Mouse (Mus musculus) heart, adult 2 months (tissue): ENCODE results near the gene Heatr9. TPM values are rescaled to one million over a fixed set of nuclear protein-coding genes. Genes with fewer than 3 reads are reported as not detected.

Experiments used
- DNase-seq, 2 experiments: peaks; one replicate each; pipeline ENCODE4 v3.0.0; 2021
- H3K27ac ChIP-seq: fragments of 200-600 bp; 2 replicates; pipeline ENCODE4 v1.8.1; 2022
- H3K27me3 ChIP-seq: fragments of 200-500 bp; 2 replicates; pipeline ENCODE4 v1.6.1; 2012; ENCODE audit warnings: mild to moderate bottlenecking, low read length, inconsistent platforms, mixed read lengths; ENCODE audit not compliant: control insufficient read depth, insufficient read depth
- H3K36me3 ChIP-seq: fragments of 200-500 bp; 2 replicates; pipeline ENCODE4 v1.6.1; 2012; ENCODE audit warnings: low read length, inconsistent platforms; ENCODE audit not compliant: control insufficient read depth, insufficient read depth
- H3K4me1 ChIP-seq: fragments of 200-500 bp; 2 replicates; pipeline ENCODE4 v1.6.1; 2011; ENCODE audit warnings: low read length; ENCODE audit not compliant: control insufficient read depth, insufficient read depth
- H3K4me3 ChIP-seq: fragments of 200-600 bp; 2 replicates; pipeline ENCODE4 v1.8.1; 2022
- H3K79me2 ChIP-seq: fragments of 200-500 bp; replicated peaks from 2 replicates; pipeline ENCODE4 v1.6.1; 2012; ENCODE audit warnings: mild to moderate bottlenecking, inconsistent platforms, low read length, moderate library complexity, mixed read lengths; ENCODE audit not compliant: control insufficient read depth, insufficient read depth
- H3K9ac ChIP-seq: fragments of 200-500 bp; 2 replicates; pipeline ENCODE4 v1.6.1; 2012; ENCODE audit warnings: low read depth, mild to moderate bottlenecking, control low read depth, inconsistent platforms, low read length, mixed read lengths
- CTCF ChIP-seq: fragments of 200-600 bp; IDR thresholded peaks from 2 replicates; pipeline ENCODE4 v1.8.1; 2022; ENCODE audit warnings: antibody characterized with exemption, mild to moderate bottlenecking, moderate library complexity
- EP300 ChIP-seq: fragments of 200-500 bp; IDR thresholded peaks from 2 replicates; pipeline ENCODE4 v1.6.1; 2011; ENCODE audit warnings: low read depth, low read length, control low read depth; ENCODE audit not compliant: insufficient read depth
- POLR2A ChIP-seq: fragments of 200-500 bp; IDR thresholded peaks from 2 replicates; pipeline ENCODE4 v1.6.1; 2011; ENCODE audit warnings: mild to moderate bottlenecking, low read depth, low read length, control low read depth; ENCODE audit not compliant: insufficient read depth
- WGBS: fragments of 180-500 bp; shearing (Covaris S2); methylation state at CpG from one replicate; pipeline ENCODE4 v1.1.7; 2018; 5-methylcytosine and 5-hydroxymethylcytosine counted together
- intact Hi-C: fragments of 180-260 bp; cut with DNase I; formaldehyde crosslinking; loops from one replicate; pipeline ENCODE4 v1.15.1; 2025
- polyA plus RNA-seq: library from polyadenylated mRNA; depleted of rRNA; stranded (reverse); fragments of >200 nt; gene quantifications from 2 replicates; pipeline ENCODE4 v1.2.3, GENCODE M21; 2012
- total RNA-seq, 2 experiments: library from RNA; stranded (reverse); gene quantifications; 2 replicates each; pipeline ENCODE4 v1.2.3; 2021

Heatr9 gene
- total and polyA plus RNA-seq, 3 experiments: not detected

- no peak for TF ChIP-seq POLR2A
- TF ChIP-seq CTCF: no peak
- TF ChIP-seq EP300: no peak
- Histone ChIP-seq H3K27ac (no peak overlapping the region), H3K36me3 (no peaks in the 10 kb centered on the region), H3K79me2 (no peaks in the 10 kb centered on the region), H3K4me1 (peaks cover 1% of the 10 kb centered on the region), H3K4me3 (no peak overlapping the region), H3K27me3 (no peaks in the 10 kb centered on the region), H3K9ac (no peak overlapping the region)
- no peak for DNase-seq
- intact Hi-C loops: no loop called here
Observed at GRCm38 (mm10) chr11:83566617-83567016, 44.6 kb upstream of the Heatr9 start.

GRCm38 (mm10) chr11:83563754-83564153 is 41.8 kb upstream of the Heatr9 start:
- Histone ChIP-seq H3K27me3 (no peaks in the 10 kb centered on the region), H3K4me3 (no peak overlapping the region), H3K9ac (no peak overlapping the region), H3K4me1 (no peaks in the 10 kb centered on the region; the same call in 1 of the 2 replicates), H3K79me2 (no peaks in the 10 kb centered on the region), H3K27ac (no peak overlapping the region), H3K36me3 (no peaks in the 10 kb centered on the region)
- no peak for TF ChIP-seq POLR2A
- TF ChIP-seq CTCF: no peak
- no peak for TF ChIP-seq EP300
- intact Hi-C loops: no loop called here
- WGBS: 42% methylated on average over 2 of the region's 2 CpGs
- peak in 1 of 2 experiments; percentile 49 for DNase-seq

GRCm38 (mm10) chr11:83562311-83562887 is 40.4 kb upstream of the Heatr9 start:
- H3K79me2 ChIP-seq: no peaks in the 10 kb centered on the region
- no peaks in the 10 kb centered on the region for H3K36me3 ChIP-seq
- intact Hi-C loops: no loop called here
- no peaks in the 10 kb centered on the region for H3K27me3 ChIP-seq
- DNase-seq: no peak
- 59% methylated on average over 6 of the region's 6 CpGs for WGBS
- no peak overlapping the region for H3K27ac ChIP-seq
- no peak overlapping the region for H3K4me3 ChIP-seq
- H3K9ac ChIP-seq: no peak overlapping the region
- TF ChIP-seq CTCF (no peak), EP300 (no peak), POLR2A (no peak)
- no peaks in the 10 kb centered on the region; the same call in 1 of the 2 replicates for H3K4me1 ChIP-seq

- H3K4me1 ChIP-seq: no peaks in the 10 kb centered on the region; the same call in 1 of the 2 replicates
- no peak for DNase-seq
- no peak overlapping the region for H3K27ac ChIP-seq
- TF ChIP-seq EP300 (no peak), CTCF (no peak), POLR2A (no peak)
- H3K9ac ChIP-seq: no peak overlapping the region
- H3K36me3 ChIP-seq: no peaks in the 10 kb centered on the region
- H3K79me2 ChIP-seq: no peaks in the 10 kb centered on the region
- H3K27me3 ChIP-seq: no peaks in the 10 kb centered on the region
- WGBS: 73% methylated on average over 6 of the region's 6 CpGs
- H3K4me3 ChIP-seq: no peak overlapping the region
- intact Hi-C loops: no loop called here
Observed at GRCm38 (mm10) chr11:83560405-83560804, 38.4 kb upstream of the Heatr9 start.

- no peak overlapping the region for H3K4me3 ChIP-seq
- WGBS: 82% methylated on average over 10 of the region's 10 CpGs
- H3K27me3 ChIP-seq: no peaks in the 10 kb centered on the region
- H3K9ac ChIP-seq: no peak overlapping the region
- TF ChIP-seq EP300: no peak
- no peak for TF ChIP-seq CTCF
- no peak for TF ChIP-seq POLR2A
- H3K79me2 ChIP-seq: no peaks in the 10 kb centered on the region
- H3K36me3 ChIP-seq: no peaks in the 10 kb centered on the region
- H3K27ac ChIP-seq: no peak overlapping the region
- no peak for DNase-seq
- intact Hi-C loops: loop anchor here (5.0 kb wide), 1 partner anchor 75 kb away; no protein-coding TSS in a partner anchor
- H3K4me1 ChIP-seq: no peaks in the 10 kb centered on the region; the same call in 1 of the 2 replicates
Observed at GRCm38 (mm10) chr11:83557074-83557473, 35.1 kb upstream of the Heatr9 start.

- WGBS: 29% methylated on average over 8 of the region's 8 CpGs
- TF ChIP-seq EP300: no peak
- peak; percentile 89 for TF ChIP-seq CTCF
- H3K4me3 ChIP-seq: no peak overlapping the region
- H3K27ac ChIP-seq: no peak overlapping the region
- H3K4me1 ChIP-seq: no peaks in the 10 kb centered on the region; the same call in 1 of the 2 replicates
- H3K79me2 ChIP-seq: no peaks in the 10 kb centered on the region
- H3K36me3 ChIP-seq: no peaks in the 10 kb centered on the region
- no peak overlapping the region for H3K9ac ChIP-seq
- no peaks in the 10 kb centered on the region for H3K27me3 ChIP-seq
- peak; percentile 27 to 39 for DNase-seq
- intact Hi-C loops: loop anchor here (1.0 to 5.0 kb wide), 2 partner anchors 76 to 183 kb away; no protein-coding TSS in a partner anchor
Observed at GRCm38 (mm10) chr11:83556085-83556781, 34.3 kb upstream of the Heatr9 start.
